8 mouse cellular contexts compared by ENCODE assay signal in genomic region chr5:140749062-140749875, GRCm38 (mm10). TPM values are rescaled to one million over a fixed set of nuclear protein-coding genes. Genes with fewer than 3 reads are reported as not detected.
DNase-seq lines count a peak whose midpoint lies in the region; ATAC-seq and TF ChIP-seq lines count a peak whose summit lies in the region.

No protein-coding gene starts in this region.

- peaks cover 9% of the 10 kb centered on the region; the same call in 1 of the 2 replicates for H3K9me3 ChIP-seq in forebrain, embryonic 12.5 days
- H3K9me3 ChIP-seq in lung, embryonic 14.5 days (ENCODE audit: low read depth, low read length): no peaks in the 10 kb centered on the region

- peak overlapping the region; percentile 18; the same call in 1 of the 2 replicates for H3K9ac ChIP-seq in forebrain, embryonic 12.5 days
- peak overlapping the region; percentile 50 for H3K9ac ChIP-seq in lung, embryonic 14.5 days

- 18% methylated on average over 12 of the region's 12 CpGs for WGBS in forebrain, embryonic 12.5 days
- WGBS in lung, embryonic 14.5 days: 13% methylated on average over 12 of the region's 12 CpGs

- DNase-seq in ES-CJ7 (ENCODE audit: low read depth, low spot score): peak; percentile 83
- peak; percentile 80 to 89 for DNase-seq in heart, postnatal 14 days
- peak; percentile 88 to 91 for DNase-seq in kidney, postnatal 4 days
- peak; percentile 90 for DNase-seq in lung, embryonic 14.5 days
- peak; percentile 39 to 41 for DNase-seq in thymus, adult 18-20 months

- no peaks in the 10 kb centered on the region for H3K27me3 ChIP-seq in forebrain, embryonic 12.5 days
- H3K27me3 ChIP-seq in lung, embryonic 14.5 days (ENCODE audit: insufficient read depth, low read length): no peaks in the 10 kb centered on the region

- peak; percentile 89 for TF ChIP-seq CTCF in lung, embryonic 14.5 days (IDR thresholded peaks at IDR 0.05; ENCODE audit: low read depth)

- H3K27ac ChIP-seq in forebrain, embryonic 12.5 days: peak overlapping the region; percentile 27; the same call in 1 of the 2 replicates
- peak overlapping the region; percentile 30; the same call in 1 of the 2 replicates for H3K27ac ChIP-seq in lung, embryonic 14.5 days (ENCODE audit: low read depth)

- intact Hi-C loops in heart, postnatal 14 days (cut with DNase I): loop anchor here (5.0 kb wide), 2 partner anchors 42 to 212 kb away; partner anchors contain the start of gene Brat1

- peak overlapping the region; percentile 44 for H3K4me2 ChIP-seq in forebrain, embryonic 12.5 days
- peak overlapping the region; percentile 56 for H3K4me2 ChIP-seq in lung, embryonic 14.5 days

- ATAC-seq in cerebellum, adult (ENCODE audit: insufficient number of reproducible peaks, low FRiP score, low TSS enrichment): peak; percentile 62; the same call in 1 of the 2 replicates
- peak; percentile 81 for ATAC-seq in forebrain, embryonic 12.5 days (ENCODE audit: low FRiP score)
- peak; percentile 84 for ATAC-seq in lung, embryonic 14.5 days (ENCODE audit: insufficient read depth)
- peak; percentile 81 for ATAC-seq in neutrophil, adult 5-6 weeks (ENCODE audit: extremely low read depth, insufficient number of reproducible peaks, low FRiP score, poor library complexity, severe bottlenecking)

- H3K4me3 ChIP-seq in forebrain, embryonic 12.5 days (replicated peaks): peak overlapping the region; percentile 26
- peak overlapping the region; percentile 27 for H3K4me3 ChIP-seq in lung, embryonic 14.5 days (ENCODE audit: low read depth, low read length)

- 0 out of 2 replicates have a peak, but pooled peaks cover 3% of the 10 kb centered on the region for H3K36me3 ChIP-seq in forebrain, embryonic 12.5 days (replicated peaks)
- no peaks in the 10 kb centered on the region for H3K36me3 ChIP-seq in lung, embryonic 14.5 days (ENCODE audit: insufficient read depth)

- peaks cover 12% of the 10 kb centered on the region for H3K4me1 ChIP-seq in forebrain, embryonic 12.5 days
- no peaks in the 10 kb centered on the region for H3K4me1 ChIP-seq in lung, embryonic 14.5 days (ENCODE audit: insufficient read depth)

RNA-seq across cellular contexts. Expression of gene Amz1, which starts 25.3 kb away (rescaled TPM):
- 1.8 TPM in 2 replicates for polyA plus RNA-seq in forebrain, embryonic 12.5 days (2016; fragmentation: Nextera tagmentation; extraction: Ambion mirVana)
- under 1 TPM; 0.46 to 0.65 TPM for total RNA-seq in heart, postnatal 14 days (2021)
- 0.99 and 1.1 TPM in 2 replicates for polyA plus RNA-seq in lung, embryonic 14.5 days (2014; fragmentation: Nextera tagmentation; extraction: Ambion mirVana)
- 12.6 and 14.4 TPM in 2 replicates for total RNA-seq in neutrophil, adult 5-6 weeks (2017)

RNA-seq across cellular contexts. Expression of gene Brat1, which starts 44.5 kb away (rescaled TPM):
- 20.5 and 24.0 TPM in 2 replicates for polyA plus RNA-seq in forebrain, embryonic 12.5 days (2016; fragmentation: Nextera tagmentation; extraction: Ambion mirVana)
- 10 to 100 TPM in 1 of 2 experiments, 1 to 10 TPM in 1; 8.6 to 10.8 TPM for total RNA-seq in heart, postnatal 14 days (2021)
- 19.8 and 21.2 TPM in 2 replicates for polyA plus RNA-seq in lung, embryonic 14.5 days (2014; fragmentation: Nextera tagmentation; extraction: Ambion mirVana)
- total RNA-seq in neutrophil, adult 5-6 weeks (2017): 23.3 and 23.6 TPM in 2 replicates

RNA-seq across cellular contexts. Expression of gene Iqce, which starts 47.1 kb away (rescaled TPM):
- polyA plus RNA-seq in forebrain, embryonic 12.5 days (2016; fragmentation: Nextera tagmentation; extraction: Ambion mirVana): 30.7 and 31.2 TPM in 2 replicates
- 10 to 100 TPM in 1 of 2 experiments, 1 to 10 TPM in 1; 8.1 to 10.2 TPM for total RNA-seq in heart, postnatal 14 days (2021)
- 21.1 and 25.5 TPM in 2 replicates for polyA plus RNA-seq in lung, embryonic 14.5 days (2014; fragmentation: Nextera tagmentation; extraction: Ambion mirVana)
- 21.2 and 23.9 TPM in 2 replicates for total RNA-seq in neutrophil, adult 5-6 weeks (2017)

Comparison
In these comparisons a context has a peak if more than half of its experiments do, and no peak if none do; other contexts are left out.
1. Peak in every context shown above with its lines: DNase-seq, ATAC-seq, H3K4me3 ChIP-seq and H3K27ac ChIP-seq.
2. DNase-seq: peak in every context shown above with its lines; median percentile 90 in lung, embryonic 14.5 days; 90 in kidney, postnatal 4 days; 84 in heart, postnatal 14 days; 83 in ES-CJ7; 40 in thymus, adult 18-20 months.